Mouse (Mus musculus) embryonic facial prominence, embryonic 14.5 days (tissue): ENCODE measurements at regions not wholly inside any gene's neighbourhood (a gene's known extent, or its start where the extent isn't known, plus 50 kb on each side); places are given as distances from the start of the nearest gene placed in this dataset.

Experiments
- ATAC-seq: fragments of 200-750 bp; cut with Nextera tagmentation; 2 replicates; pipeline ENCODE4 v1.8.0; 2017; ENCODE audit warnings: low read depth, moderate number of reproducible peaks, moderate TSS enrichment
- DNase-seq: peaks from one replicate; pipeline ENCODE4 v3.0.0-alpha.2; 2015; ENCODE audit warnings: low spot score
- H3K27ac ChIP-seq: fragments of 300-500 bp; sonication (generic); replicated peaks from 2 replicates; pipeline ENCODE4 v1.5.1; 2014; ENCODE audit warnings: low read depth, mild to moderate bottlenecking, low read length, moderate library complexity
- H3K27me3 ChIP-seq: fragments of 300-500 bp; sonication (generic); replicated peaks from 2 replicates; pipeline ENCODE4 v1.6.1; 2014; ENCODE audit warnings: low read length; ENCODE audit not compliant: control insufficient read depth, insufficient read depth
- H3K36me3 ChIP-seq: fragments of 300-500 bp; sonication (generic); 2 replicates; pipeline ENCODE4 v1.6.1; 2014; ENCODE audit warnings: low read length, mixed read lengths; ENCODE audit not compliant: control insufficient read depth, insufficient read depth
- H3K4me1 ChIP-seq: fragments of 300-500 bp; sonication (generic); 2 replicates; pipeline ENCODE4 v1.6.1; 2014; ENCODE audit warnings: antibody characterized with exemption, low read length; ENCODE audit not compliant: control insufficient read depth, insufficient read depth
- H3K4me2 ChIP-seq: fragments of 300-500 bp; sonication (generic); 2 replicates; pipeline ENCODE4 v1.6.1; 2014; ENCODE audit warnings: low read depth, mild to moderate bottlenecking, low read length, moderate library complexity, mixed read lengths
- H3K4me3 ChIP-seq: fragments of 300-500 bp; sonication (generic); 2 replicates; pipeline ENCODE4 v1.5.1; 2014; ENCODE audit warnings: low read depth, mild to moderate bottlenecking, low read length
- H3K9ac ChIP-seq: fragments of 300-500 bp; sonication (generic); 2 replicates; pipeline ENCODE4 v1.6.1; 2014; ENCODE audit warnings: low read depth, mild to moderate bottlenecking, low read length, moderate library complexity, mixed read lengths
- H3K9me3 ChIP-seq: fragments of 300-500 bp; sonication (generic); 2 replicates; pipeline ENCODE4 v1.6.1; 2016; ENCODE audit warnings: low read length; ENCODE audit not compliant: control insufficient read depth
- WGBS: fragments of 180-500 bp; shearing (Covaris S2); extraction: QIAGEN DNeasy Blood & Tissue Kit; methylation state at CpG from one replicate; pipeline ENCODE4 v1.1.7; 2014; 5-methylcytosine and 5-hydroxymethylcytosine counted together

GRCm38 (mm10) chr15:67262269-67262668 is 761.6 kb upstream of the Lrrc6 start:
- H3K9me3 ChIP-seq: no peaks in the 10 kb centered on the region
- no peaks in the 10 kb centered on the region for H3K27me3 ChIP-seq
- H3K4me3 ChIP-seq: no peak overlapping the region
- 90% methylated on average over 2 of the region's 2 CpGs for WGBS
- ATAC-seq (no peak), DNase-seq (no peak)
- H3K4me2 ChIP-seq: no peak overlapping the region
- no peak overlapping the region for H3K27ac ChIP-seq
- H3K36me3 ChIP-seq: no peaks in the 10 kb centered on the region
- H3K4me1 ChIP-seq: peaks cover 5% of the 10 kb centered on the region; the same call in 1 of the 2 replicates
- no peak overlapping the region for H3K9ac ChIP-seq

- DNase-seq (no peak), ATAC-seq (no peak)
- no peak overlapping the region for H3K4me2 ChIP-seq
- H3K4me3 ChIP-seq: no peak overlapping the region
- no peak overlapping the region for H3K9ac ChIP-seq
- no peak overlapping the region for H3K27ac ChIP-seq
- no peaks in the 10 kb centered on the region for H3K36me3 ChIP-seq
- peaks cover 5% of the 10 kb centered on the region; the same call in 1 of the 2 replicates for H3K4me1 ChIP-seq
- no peaks in the 10 kb centered on the region for H3K27me3 ChIP-seq
- 69% methylated on average over 3 of the region's 3 CpGs for WGBS
- no peaks in the 10 kb centered on the region for H3K9me3 ChIP-seq
Measured at GRCm38 (mm10) chr15:67260666-67261065, 760.0 kb upstream of the Lrrc6 start.

GRCm38 (mm10) chr15:67249147-67249546 is 748.4 kb upstream of the Lrrc6 start:
- Histone ChIP-seq H3K4me2 (no peak overlapping the region), H3K27ac (no peak overlapping the region), H3K4me1 (no peaks in the 10 kb centered on the region), H3K9me3 (no peaks in the 10 kb centered on the region), H3K9ac (no peak overlapping the region), H3K4me3 (no peak overlapping the region), H3K27me3 (no peaks in the 10 kb centered on the region), H3K36me3 (no peaks in the 10 kb centered on the region)
- 25% methylated on average over 4 of the region's 4 CpGs for WGBS
- ATAC-seq: 0 out of 2 replicates have a peak, but pooled peaks have one; percentile 26
- no peak for DNase-seq

- Histone ChIP-seq H3K4me2 (no peak overlapping the region), H3K27me3 (no peaks in the 10 kb centered on the region), H3K9me3 (no peaks in the 10 kb centered on the region), H3K36me3 (no peaks in the 10 kb centered on the region), H3K9ac (no peak overlapping the region), H3K4me3 (no peak overlapping the region), H3K27ac (no peak overlapping the region), H3K4me1 (no peaks in the 10 kb centered on the region)
- ATAC-seq (no peak), DNase-seq (no peak)
Measured at GRCm38 (mm10) chr15:67248471-67248870, 747.8 kb upstream of the Lrrc6 start.

- Histone ChIP-seq H3K36me3 (no peaks in the 10 kb centered on the region), H3K27ac (no peak overlapping the region), H3K9ac (no peak overlapping the region), H3K9me3 (no peaks in the 10 kb centered on the region), H3K4me1 (no peaks in the 10 kb centered on the region), H3K27me3 (no peaks in the 10 kb centered on the region), H3K4me2 (no peak overlapping the region), H3K4me3 (no peak overlapping the region)
- no peak for ATAC-seq
- DNase-seq: no peak
- 75% methylated on average over 4 of the region's 4 CpGs for WGBS
Measured at GRCm38 (mm10) chr15:67245658-67246268, 745.1 kb upstream of the Lrrc6 start.

- Histone ChIP-seq H3K4me3 (no peak overlapping the region), H3K4me2 (no peak overlapping the region), H3K36me3 (no peaks in the 10 kb centered on the region), H3K9ac (no peak overlapping the region), H3K4me1 (no peaks in the 10 kb centered on the region), H3K9me3 (no peaks in the 10 kb centered on the region), H3K27me3 (no peaks in the 10 kb centered on the region), H3K27ac (no peak overlapping the region)
- WGBS: 59% methylated on average over 10 of the region's 10 CpGs
- peak; percentile 44; the same call in 1 of the 2 replicates for ATAC-seq
- DNase-seq: no peak
Measured at GRCm38 (mm10) chr15:67244908-67245657, 744.4 kb upstream of the Lrrc6 start.

GRCm38 (mm10) chr15:67235107-67235785 is 734.5 kb upstream of the Lrrc6 start:
- Histone ChIP-seq H3K4me3 (no peak overlapping the region), H3K27me3 (no peaks in the 10 kb centered on the region), H3K4me1 (no peaks in the 10 kb centered on the region), H3K36me3 (no peaks in the 10 kb centered on the region), H3K4me2 (no peak overlapping the region), H3K9me3 (no peaks in the 10 kb centered on the region), H3K9ac (no peak overlapping the region), H3K27ac (no peak overlapping the region)
- ATAC-seq (no peak), DNase-seq (no peak)
- WGBS: 86% methylated on average over 5 of the region's 5 CpGs

- Histone ChIP-seq H3K4me1 (no peaks in the 10 kb centered on the region; the same call in 1 of the 2 replicates), H3K27me3 (no peaks in the 10 kb centered on the region), H3K9ac (no peak overlapping the region), H3K4me3 (no peak overlapping the region), H3K4me2 (no peak overlapping the region), H3K9me3 (no peaks in the 10 kb centered on the region), H3K36me3 (no peaks in the 10 kb centered on the region), H3K27ac (no peak overlapping the region)
- DNase-seq (no peak), ATAC-seq (no peak)
- 77% methylated on average over 5 of the region's 5 CpGs for WGBS
Measured at GRCm38 (mm10) chr15:67229359-67229758, 728.6 kb upstream of the Lrrc6 start.
